Mouse (Mus musculus): ENCODE data around the gene Smad1.

Smad1 gene

DNA sequence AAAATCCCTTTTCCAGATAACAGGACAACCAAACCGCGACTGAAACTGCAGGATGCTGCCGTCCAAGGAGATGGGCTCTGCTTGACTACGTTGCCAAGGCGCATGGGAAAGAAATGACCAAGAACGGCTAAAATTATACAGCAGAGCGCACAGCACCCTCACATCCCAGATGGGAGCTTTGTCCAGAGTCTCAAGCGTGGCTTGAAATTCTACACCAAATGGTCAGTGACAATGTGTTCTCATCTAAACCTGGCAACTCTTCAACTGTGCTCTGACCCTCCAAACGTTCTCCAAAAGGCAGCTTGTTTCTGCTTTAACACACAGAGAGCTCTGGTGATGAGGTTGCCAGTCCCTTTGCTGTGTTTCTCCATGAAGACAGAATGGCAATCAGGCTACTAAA, 39.0 kb downstream of the Smad1 start:
- DNase-seq (ENCODE audit: low spot score): no peak

DNA sequence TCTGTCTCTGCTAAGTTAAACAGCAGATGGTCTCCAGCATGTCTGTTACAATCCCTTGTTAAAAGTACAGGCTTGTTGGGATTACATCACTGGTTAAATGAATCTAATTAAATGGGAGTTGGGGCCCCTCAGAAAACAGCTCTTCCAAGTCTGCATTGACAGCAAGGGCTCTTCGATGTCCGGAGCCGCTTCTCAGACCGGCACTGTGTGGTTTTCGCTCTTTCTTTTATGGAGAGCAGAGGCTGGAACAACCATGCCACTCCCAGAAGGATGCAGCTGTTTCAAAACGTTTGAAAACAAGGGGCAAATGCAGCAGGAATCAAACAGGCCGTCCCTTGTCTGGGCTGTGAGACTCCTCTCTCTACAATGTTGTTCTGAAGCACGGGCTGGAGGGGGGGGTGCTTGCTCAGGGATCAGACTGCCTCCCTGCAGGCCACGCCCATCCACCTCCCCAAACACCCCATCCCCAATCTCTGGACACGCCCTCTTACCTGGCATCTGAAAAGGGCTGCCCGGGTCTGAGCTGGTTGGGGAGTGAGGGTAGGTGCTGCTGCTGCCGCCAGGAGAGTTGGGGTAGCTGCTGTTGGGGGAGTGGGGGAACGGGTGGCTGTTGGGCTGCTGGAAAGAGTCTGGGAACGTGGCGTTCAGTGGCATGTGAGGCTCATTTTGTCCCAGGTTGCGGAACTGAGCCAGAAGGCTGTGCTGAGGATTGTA, 43.4 kb downstream of the Smad1 start:
- peak; percentile 43 for DNase-seq (ENCODE audit: low spot score)

DNA sequence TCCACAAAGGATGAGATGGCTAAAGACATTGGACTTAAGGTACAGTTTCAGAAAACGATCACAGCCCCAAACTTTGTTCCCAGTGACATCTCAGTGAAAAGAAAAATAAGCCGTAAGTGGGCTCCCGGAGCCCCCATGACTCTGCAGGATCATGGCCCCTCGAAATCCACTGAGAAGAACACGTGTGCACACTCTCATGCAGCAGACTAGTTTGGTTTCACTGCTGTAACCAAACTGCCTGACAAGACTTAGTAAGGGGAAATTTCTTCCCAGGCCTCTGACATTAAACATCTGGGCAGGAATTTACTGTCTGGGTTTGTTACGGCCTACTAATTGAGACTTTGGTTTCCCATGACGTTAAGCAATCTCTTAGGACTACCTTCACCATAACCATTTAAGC, 45.3 kb downstream of the Smad1 start:
- DNase-seq (ENCODE audit: low spot score): no peak

DNA sequence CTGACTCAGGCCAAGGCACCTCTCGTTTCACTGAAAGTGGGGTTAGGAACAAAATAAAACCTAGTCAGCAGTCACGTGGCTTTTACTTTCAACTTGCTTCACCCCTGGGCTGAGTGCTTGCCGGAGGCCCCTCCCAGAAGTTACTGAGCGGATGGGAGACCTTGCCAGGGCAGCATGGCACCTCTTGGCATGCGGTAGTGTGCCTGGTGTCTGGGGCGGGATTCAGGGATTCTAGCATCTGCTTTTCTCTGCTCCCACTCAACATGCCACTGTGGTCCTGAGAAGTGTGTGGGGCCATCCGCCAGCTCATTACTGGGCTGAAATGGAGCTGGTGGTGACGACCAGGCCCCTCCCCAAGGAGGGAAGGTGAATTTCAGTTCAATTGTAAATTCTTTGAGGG, 47.4 kb downstream of the Smad1 start:
- no peak for DNase-seq (ENCODE audit: low spot score)

DNA sequence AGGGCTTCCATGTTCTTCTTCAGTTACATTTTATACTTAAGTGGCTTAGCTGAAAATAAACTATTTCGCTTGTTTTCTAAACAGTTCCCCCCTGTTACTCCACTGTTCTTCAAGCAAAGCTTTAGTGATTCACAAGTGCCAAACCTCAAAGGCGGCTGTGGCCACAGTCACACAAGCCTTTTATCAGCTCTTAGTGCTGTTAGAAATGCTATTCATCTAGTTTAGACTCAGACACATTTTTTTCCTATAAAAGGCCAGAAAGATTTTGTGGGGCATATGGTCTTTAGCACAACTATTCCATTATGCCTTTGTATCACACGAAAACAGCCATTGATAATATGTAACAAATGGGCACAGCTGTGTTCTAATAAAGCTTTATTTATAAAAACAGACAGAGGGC, 48.5 kb downstream of the Smad1 start:
- no peak for DNase-seq (ENCODE audit: low spot score)

DNA sequence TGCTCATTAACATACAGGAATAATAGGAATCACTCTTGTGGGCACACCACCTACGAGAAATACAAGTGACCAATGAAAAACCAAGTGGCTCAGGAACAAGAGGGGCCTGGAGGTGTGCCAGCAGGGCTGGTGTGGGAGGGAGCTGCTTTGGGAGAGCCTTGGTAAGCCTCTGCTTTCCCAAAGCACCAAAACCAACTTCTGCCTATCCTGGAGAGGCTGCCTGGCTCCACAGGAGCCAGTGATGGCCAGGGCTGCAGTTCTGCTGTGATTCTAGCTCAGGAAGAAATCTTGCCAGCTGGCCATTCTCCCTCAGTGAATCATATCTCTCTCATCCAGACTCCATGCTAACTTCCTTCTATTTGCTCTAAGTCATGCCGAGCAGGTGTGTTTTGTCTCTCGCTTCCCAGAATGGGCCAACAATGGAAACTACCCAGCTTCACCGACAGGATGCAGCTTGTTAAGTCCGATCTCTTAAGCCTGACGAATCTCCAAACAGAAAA, 49.2 kb downstream of the Smad1 start:
- DNase-seq (ENCODE audit: low spot score): no peak

DNA sequence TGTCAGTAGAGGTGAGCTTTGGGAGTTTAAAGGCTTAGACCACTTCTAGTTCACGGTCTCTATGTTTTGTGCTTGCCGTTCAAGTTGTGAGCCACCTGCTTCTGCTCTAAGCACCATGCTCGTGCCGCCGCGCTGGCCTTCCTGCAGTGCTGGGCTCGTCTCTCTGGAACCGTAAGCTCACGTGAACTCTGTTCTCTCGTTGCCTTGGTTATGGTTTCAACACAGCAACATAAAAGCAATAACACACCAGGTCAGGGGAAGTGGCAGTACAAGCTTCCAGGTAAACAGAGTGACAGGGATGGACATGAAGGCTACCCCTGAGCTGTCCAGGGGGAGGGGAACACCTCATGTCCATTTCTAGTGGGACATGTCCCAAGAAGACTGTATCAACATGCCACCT, 52.9 kb downstream of the Smad1 start:
- DNase-seq (ENCODE audit: low spot score): no peak

DNA sequence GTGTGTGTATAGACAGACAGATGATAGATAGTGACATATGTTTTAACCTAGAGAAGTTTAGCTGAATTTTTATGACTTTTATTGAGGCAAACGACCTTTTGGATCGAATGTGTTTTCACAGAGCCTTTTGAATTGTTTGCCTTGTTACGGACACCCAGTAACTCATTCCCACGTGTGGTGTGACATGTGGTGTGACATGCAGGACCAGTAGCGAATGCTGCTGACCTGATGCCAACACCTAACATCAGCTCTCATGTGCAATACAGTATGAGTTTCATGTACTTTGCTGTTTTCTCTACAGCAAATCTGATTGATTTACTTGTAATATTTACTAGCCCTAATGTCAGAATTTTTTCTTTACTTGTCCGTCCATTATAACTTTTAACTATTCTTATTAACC, 53.5 kb downstream of the Smad1 start:
- no peak for DNase-seq (ENCODE audit: low spot score)

DNA sequence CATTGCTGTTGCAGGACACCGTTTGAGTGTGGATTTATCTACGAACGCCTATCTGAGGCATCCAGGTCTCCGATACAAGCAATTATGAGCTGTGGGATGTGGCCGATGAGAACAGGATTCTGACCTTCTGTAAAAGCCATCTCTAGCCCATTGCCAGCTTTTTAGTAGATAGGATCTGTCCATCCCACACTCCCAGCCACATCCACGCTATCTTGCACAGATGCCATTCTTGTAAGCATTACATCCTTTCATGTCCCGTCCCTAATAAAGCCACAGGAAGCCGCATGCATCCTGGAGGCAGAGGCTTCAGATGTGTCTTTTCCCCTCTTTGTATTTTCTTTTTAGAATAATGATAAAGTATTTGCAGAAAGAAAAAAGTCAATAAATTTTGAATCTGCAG, 58.1 kb downstream of the Smad1 start:
- no peak for DNase-seq (ENCODE audit: low spot score)

DNA sequence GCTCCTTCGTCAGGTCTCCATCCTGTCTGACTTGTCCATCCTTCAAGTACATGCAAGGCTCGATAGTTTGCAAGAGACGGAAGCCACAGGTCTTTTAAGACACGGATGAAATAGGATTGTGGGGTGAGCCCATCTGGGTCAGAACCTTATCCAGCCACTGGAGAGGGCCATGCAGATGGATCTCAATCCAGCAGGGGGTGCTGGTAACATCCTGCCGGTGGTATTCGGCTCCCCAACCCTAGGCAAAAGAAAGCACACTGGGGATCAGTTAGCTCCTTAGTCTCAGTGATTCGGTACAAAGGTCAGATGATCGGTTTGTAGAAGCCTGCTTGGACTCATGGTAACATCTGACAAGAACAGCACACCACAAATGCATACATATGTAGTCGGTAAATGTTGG, 59.8 kb downstream of the Smad1 start:
- no peak for DNase-seq (ENCODE audit: low spot score)

DNA sequence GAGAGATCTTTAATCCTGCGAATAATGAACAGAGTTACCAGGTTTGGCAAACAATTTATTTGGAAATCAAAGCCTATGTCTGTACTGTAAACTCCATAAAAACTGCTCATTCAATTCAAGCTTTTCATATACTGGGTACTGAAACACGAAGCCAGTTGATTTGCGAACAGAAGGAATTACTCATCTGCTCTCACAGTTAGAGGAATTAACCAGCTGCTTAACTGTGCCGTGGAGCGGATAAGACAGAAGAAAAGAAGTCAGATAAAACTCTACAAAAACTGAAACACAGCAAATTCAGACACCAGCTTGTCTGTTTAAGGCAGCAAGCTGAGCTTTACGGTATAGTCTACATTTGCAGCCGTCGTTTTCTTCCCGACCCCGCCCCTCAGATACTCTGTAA, 60.7 kb downstream of the Smad1 start:
- DNase-seq (ENCODE audit: low spot score): no peak

DNA sequence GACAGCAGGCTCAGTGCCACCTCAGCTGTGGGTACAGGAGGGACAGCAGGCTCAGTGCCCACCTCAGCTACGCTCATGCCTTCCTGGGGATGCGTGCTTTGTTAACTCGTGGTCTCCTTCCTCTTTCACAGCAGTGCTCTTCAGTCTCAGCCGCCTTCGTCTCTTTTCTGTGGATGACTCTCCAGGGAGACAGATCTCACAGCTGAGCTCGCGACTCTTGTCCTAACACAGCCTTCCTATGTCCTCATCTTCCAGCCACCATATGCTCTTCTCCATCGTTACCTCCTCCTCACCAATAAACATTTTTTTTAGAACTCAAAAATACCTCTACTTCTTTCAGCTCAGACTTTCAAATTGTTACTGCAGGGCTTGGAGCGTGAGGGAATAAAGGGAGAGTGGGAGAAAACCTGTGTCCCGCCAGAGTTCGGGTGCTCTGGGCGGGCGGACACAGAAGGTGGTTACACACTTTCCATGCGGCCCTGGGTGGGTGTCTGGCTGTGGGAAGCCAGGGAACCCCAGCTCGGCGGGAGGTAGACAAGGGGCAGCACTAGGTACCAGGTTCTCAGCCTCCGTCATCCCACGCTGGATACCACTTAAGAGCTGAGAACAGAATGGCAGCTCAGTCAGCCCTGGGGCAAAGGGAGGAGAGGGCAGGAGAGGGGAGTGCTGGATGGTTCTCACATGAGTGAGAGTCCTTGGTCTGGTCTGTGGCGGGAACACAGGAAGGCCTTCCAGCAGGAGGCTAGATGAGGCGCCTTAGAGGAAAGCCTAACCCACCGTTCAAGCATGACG, 67.0 kb downstream of the Smad1 start:
- DNase-seq (ENCODE audit: low spot score): no peak

DNA sequence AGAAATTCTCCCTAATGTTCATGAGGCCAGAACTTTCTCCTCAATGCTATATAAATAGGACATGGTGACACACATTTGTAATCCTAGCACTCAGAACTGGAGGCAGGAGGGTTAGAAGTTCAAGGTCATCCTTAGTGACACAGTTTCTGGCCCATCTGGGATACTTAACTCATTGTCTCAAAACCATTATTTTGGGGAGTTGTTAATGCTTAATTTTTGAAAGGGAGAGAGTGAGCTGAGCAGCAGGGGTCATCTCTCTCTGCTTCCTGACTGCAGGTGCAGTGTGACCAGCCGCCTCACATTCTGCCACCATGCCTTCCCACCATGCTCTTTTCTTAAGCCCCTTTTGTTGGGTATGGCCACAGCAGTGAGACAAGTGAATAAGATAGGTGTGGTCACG, 67.7 kb downstream of the Smad1 start:
- DNase-seq (ENCODE audit: low spot score): no peak

DNA sequence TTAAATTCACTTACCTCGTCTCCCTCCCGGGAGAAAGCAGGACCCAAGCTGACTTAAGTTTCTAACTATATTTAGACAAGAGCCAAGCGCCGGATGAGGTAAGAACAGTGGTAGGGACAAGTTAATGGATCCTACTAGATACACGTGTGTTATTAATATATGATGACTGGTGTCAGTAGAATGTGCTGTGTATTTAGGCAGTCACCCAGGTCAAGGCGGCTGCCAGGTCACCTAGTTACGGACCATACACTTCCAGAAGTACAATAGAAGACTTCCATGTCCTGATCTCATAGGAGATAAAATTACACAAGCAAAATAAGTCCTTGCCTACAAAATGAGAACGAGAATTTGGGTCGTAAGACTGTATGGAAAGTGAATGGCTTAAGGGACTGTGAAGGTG, 68.3 kb downstream of the Smad1 start:
- no peak for DNase-seq (ENCODE audit: low spot score)

DNA sequence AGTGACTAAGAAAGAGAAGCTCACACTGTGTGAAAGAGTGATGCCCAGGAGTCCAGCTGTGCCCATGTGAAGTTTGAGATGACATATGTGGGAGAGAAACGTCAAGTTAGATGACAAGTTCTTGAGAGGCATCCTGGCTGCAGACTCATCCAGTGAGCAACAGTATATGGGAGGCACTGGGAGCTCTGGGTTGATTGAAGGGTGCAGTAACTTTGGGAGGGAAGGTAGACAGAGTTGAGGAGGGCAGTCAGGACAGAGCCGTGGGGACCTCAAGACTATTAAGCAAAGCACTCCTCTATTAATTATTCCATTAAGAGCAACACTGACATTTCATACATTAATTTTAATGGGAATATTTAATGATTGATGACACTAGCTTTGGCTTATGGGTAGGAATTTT, 69.6 kb downstream of the Smad1 start:
- DNase-seq (ENCODE audit: low spot score): no peak

DNA sequence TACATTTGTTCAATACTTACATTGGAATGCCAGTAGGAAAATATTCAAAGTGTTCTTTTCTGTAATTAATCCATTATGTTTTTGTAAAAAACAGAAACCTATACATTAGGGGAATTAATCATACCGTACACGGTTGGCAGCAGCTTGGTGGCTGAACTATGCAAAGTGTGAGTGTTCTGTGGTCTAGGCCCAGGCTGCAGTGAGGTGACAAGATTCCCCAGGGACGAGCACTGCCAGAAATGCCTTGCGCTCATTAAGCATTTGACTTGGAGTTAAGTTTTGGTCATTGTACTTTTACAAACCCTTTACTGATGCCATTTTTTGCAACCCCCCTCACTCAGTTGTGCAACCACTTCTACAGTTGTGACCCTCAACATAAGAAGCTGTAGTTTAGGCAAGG, 70.1 kb downstream of the Smad1 start:
- DNase-seq (ENCODE audit: low spot score): no peak

DNA sequence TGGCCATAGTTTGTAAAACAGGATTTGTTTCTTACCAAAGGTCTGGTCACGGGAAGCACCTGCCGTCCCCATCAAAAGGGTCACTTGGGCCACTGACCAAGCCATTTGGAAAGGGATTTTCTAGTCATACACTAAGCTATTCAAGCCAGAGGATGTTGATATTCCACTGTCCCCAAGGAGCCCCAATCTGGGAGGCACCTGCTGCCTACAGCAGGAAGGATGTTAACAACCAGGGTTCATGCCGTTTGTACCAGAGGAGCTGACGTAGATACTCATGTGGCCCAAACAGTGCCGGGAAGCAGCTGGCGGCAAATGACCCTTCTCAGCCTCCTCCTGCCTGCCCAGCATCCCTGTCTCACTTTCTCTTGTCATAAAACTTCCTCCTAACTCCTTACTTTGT, 73.8 kb downstream of the Smad1 start:
- no peak for DNase-seq (ENCODE audit: low spot score)

DNA sequence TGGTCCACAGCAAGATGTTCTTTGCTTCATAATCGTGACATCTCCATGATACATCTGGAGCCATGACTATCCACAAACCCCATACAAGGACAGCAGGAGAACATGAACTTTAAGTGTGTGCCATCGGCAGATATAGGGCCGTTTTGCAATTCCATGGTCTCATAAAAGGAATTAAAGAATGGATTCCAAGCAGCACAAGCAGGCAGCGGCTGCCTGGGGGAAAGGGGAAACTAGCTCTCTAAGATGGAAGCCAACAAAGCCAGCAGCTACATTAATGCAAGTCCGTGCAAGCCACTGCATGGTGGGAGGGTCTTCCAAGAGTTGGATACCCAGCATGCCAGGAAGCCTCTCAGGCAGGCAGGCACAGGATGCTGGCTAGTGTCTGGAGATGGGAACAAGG, 74.4 kb downstream of the Smad1 start:
- no peak for DNase-seq (ENCODE audit: low spot score)

DNA sequence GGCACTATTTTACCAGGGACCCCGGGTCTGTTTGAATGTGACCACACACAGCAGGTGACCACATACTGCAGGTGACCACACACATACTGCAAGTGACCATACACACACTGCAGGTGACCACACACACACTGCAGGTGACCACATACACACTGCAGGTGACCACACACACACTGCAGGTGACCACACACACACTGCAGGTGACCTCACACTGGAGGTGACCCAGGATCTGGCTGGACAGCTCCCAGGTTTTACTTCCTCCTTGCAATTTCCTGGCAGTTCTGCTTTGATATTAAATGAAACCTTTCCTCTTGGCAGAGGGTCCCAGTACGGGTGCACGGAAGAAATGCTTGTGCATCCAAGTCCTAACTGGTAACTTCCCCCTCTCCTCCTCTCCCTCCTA, 75.3 kb downstream of the Smad1 start:
- DNase-seq (ENCODE audit: low spot score): no peak

DNA sequence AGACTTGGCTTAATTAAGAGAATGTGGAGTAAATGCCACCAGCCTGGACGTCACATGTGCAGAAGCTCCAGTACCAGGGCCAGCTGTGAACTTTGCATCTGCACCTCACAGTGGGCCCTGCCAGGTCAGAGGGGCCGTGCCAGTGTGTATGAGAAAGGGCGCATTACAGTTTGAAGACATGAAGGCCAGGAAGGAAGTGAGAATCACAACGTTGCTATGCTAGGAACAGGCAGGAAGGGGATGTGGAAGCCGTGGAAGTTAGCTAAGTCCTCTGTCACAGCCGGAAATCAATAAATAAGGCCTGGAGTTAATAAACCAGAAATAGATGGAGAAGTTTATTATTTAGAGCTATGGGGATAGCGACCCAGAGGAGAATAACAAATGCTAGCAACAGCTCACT, 76.2 kb downstream of the Smad1 start:
- DNase-seq (ENCODE audit: low spot score): no peak

DNA sequence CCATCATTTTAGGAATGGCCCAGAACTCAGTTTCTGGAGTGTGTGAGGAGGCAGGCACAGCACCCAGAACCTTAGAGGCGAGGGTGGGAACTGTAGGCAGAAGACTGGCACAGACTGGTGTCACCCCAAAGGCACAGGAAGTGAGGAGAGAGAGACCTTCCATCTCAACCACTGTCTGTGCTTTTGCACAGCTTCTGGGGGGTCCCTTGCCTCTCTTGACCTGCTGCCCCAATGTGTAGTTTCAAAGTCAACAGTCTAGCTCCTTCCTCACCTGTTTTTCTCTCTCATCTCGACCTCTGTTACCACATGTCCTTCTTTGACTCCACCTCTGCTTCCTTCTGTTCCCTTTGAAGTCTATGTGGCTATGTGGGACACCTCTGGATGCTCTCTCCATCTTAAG, 88.5 kb downstream of the Smad1 start:
- no peak for DNase-seq (ENCODE audit: low spot score)

DNA sequence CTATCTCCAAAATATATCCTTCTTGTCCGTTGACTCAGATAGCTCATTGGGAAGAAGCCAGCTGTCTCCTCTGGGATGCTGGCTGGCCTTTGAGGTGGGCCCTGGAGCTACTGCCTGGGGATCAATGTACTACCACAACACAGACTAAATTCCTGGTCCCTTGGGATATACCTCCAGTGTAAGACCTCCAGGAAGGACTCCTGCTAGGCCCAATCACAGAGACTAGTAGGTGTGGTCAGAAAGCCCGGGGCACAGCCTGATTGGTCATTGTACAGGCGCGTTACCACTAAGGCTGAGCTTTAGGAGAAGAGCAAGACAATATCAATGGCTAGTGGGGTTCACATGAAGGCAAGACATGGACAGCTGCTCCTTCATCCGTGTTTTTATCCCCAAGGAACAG, 93.4 kb downstream of the Smad1 start:
- no peak for DNase-seq (ENCODE audit: low spot score)

DNA sequence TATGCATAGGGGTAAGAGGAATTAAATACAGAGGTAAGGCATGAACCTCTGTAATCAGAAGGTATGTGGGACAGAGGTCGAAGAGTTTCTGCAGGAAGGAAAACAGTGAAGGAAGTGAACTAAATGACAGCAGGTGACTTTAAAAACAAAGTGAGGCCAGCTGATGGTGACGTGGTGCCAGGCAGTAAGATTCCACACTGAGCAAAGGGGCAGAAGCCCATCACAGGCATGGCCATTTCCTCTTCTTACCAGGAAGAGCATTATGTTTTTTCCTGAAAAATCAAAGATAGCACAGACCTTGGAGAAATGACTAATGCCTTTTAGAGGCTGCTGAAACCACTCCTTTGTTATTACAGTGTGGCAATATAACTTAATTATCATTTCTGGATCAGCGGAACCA, 97.8 kb downstream of the Smad1 start:
- no peak for DNase-seq (ENCODE audit: low spot score)

DNA sequence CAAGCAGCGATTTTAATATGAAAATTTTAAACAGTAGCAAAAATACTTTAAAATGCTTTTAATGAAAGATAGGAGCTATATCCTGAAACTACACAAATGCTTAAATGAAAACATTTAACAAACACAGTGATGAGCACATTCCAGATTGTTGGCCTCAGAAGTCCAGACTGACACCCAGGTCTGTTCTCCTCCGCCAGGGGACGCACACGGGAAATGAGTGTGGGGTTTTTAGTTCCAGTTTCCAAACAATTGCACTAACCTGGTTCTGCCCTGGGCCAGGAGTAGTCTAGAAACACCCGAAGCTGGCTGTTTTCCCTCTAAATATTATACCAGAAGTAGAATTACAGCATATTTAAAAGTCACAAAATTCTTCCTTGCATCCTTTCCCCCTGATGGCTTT, 99.6 kb downstream of the Smad1 start:
- DNase-seq (ENCODE audit: low spot score): no peak

All from retina, embryonic 14.5 days (tissue).